Mouse (Mus musculus) frontal cortex, postnatal 25 days (tissue): ENCODE measurements around the gene Zfp518b.
A peak's percentile ranks its signal among the peaks of the same experiment; 100 is the strongest.

Source experiments
- DNase-seq, 2 experiments: peaks; one replicate each; pipeline ENCODE4 v3.0.0; 2022; ENCODE audit warnings: low spot score in 2 of 2

Gene Zfp518b

GRCm38 (mm10) chr5:38632463-38633449 lies 51.9 kb downstream of the Zfp518b start:
- peak; percentile 68 to 77 for DNase-seq

- no peak for DNase-seq
Observed at GRCm38 (mm10) chr5:38628023-38628422, 56.6 kb downstream of the Zfp518b start.

GRCm38 (mm10) chr5:38626883-38627282 lies 57.7 kb downstream of the Zfp518b start:
- DNase-seq: no peak

- DNase-seq: peak; percentile 39 to 53
Observed at GRCm38 (mm10) chr5:38620783-38621182, 63.8 kb downstream of the Zfp518b start.

- no peak for DNase-seq
Observed at GRCm38 (mm10) chr5:38618908-38619307, 65.7 kb downstream of the Zfp518b start.
